Mouse (Mus musculus) skeletal muscle tissue, adult 2 months (tissue): ENCODE measurements around the gene Babam2.
A peak's percentile ranks its signal among the peaks of the same experiment; 100 is the strongest.

Experiments used
- DNase-seq: peaks from one replicate; pipeline ENCODE4 v3.0.0-alpha.2; 2012; ENCODE audit warnings: low read depth, low spot score

Gene Babam2

DNA sequence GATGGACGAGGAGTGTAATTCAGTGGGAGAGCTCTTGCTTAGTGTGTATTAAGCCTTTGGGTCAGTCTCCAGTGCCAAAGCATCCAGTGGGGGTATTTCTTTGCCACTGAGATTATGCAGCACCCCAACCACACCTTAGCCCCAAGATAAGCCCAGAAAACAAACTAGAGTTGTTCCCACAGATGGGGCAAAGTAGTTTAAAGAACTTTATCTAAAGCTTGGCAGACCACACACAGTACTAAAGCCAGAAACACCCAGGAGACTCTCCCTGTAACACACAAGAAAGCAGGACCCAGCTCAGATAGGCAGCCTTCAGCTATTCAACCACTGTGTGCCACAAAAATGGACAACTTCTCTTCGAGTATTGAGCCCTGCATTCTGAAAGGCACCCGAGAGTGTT, 376.6 kb downstream of the Babam2 start:
- no peak for DNase-seq

DNA sequence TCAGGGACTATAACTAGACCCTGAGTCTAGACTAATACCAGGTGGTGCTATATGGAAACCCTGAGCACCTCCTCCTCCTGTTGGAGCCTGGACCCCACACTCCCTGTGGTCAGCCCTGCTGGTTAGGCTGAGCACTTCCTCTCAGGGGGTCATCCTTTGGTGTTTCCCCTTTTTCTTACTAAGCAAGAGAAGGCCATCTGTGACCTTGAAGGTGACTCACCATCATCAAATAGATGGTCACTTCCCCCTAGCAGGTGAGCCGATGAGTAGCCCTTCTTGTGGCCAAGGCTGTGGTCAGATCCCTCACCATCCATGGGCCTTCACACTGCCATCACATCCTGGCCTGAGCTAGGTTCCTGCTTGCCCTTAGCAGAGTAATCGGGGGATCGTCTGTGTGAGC, 379.7 kb downstream of the Babam2 start:
- DNase-seq, result no peak

DNA sequence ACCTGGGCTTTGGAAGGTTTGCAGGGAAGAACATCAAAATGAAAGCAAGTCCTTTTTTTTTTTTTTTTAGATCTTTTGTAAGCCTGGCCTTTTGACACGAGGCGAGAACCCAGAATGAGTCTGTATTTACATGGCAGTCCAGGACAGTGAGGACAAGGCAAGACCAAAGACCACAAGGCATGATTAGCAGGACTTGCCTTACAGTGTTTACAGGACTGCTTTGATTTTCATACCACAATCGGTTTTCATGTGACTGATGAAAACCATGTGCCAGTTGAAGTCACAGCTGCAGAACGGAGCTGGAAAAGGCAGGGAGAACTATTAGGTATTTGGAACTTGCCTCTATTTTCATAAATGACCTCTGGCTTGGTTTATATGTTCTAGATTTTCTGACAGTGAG, 381.5 kb downstream of the Babam2 start:
- no peak for DNase-seq

DNA sequence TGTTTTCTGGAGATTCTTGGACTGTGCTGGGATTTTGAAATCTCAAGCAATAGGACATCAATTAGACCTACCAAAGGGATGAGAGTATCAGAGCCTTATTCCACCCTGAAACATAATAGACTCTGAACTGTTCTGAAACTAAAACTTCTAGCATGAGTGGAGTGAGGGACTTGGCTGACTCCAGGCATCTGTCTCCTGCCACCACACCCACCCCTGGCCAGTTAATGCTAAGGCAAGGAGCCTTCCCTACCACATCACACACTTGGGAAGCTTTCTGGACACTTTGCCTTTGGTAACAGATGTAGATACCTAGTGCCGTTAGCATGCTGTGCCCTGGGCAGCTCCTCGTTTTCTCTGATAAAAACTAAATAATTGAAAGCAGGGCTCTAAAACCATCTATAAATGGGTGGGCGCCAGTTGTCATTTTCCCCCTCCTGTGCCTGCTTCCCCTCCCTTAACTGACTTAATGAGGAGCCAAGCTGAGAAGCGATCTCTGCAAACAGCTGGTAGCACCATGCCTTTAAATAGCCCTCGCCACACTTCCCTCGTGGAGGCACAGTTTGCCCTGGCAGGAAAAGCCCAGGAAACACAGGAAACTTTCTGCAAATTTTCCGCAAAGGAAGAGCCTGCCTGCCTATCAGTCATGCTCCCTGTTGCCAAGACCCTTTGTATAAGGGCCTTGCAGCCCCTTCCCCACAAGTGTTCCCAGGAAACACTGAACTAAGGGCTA, 383.2 kb downstream of the Babam2 start:
- peak; percentile 56 for DNase-seq

DNA sequence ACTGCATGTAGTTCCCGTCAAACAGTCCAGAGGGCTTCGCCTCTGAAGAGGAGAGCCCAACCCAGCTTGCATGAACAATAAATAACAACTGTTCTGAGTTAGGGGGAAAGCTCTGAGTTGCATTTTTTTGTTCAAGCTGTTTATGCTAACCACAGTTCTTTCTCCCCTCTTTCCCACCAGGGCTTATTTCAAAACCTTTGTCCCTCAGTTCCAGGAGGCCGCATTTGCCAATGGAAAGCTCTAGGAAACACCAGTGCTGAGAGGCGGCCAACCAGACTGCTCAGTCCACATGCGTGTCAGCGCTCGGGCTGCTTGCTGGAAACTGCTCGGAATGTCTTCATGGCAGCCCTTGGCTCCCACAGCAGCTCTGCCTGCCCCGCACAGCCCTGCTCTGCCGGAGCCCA, 386.9 kb downstream of the Babam2 start:
- peak; percentile 52 for DNase-seq

DNA sequence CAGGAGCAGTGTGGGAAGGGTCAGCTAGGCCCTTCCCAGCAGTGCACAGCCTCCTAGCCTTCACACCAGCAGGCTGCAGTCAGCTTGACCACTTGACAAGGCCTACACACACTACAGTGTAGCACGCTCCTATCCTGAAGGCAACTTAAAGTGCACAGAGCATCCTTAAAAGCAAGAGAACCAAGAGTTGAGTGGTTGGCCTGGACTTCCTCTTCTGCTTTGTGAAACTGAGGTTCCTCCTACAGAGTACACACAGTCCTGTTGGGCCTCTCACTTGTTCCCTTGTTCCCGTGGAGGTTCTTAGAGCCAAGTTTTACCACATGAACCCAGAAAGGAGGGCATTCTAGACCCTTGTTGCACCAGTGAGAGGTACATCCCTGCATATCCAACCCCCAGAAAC, 388.1 kb downstream of the Babam2 start:
- no peak for DNase-seq

DNA sequence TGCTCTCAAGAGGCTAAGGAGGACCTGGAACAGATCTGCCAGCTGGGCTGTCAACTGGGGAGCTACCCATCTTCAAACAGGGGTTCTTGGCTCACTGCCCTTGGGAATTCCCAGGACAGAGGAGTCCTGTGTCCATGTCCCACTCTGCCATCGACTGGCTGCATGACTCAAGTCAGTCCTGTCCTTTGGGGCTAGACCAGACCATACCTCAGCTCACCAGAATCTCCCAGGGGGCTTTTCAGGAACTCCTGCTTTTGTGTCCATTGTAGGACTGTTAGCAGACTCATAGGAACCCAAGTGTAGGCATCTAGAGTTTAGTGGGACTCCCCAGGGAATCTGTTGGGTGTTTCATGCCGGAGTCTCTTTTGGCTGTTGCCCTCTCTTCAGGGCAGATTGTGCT, 388.5 kb downstream of the Babam2 start:
- DNase-seq, result no peak

DNA sequence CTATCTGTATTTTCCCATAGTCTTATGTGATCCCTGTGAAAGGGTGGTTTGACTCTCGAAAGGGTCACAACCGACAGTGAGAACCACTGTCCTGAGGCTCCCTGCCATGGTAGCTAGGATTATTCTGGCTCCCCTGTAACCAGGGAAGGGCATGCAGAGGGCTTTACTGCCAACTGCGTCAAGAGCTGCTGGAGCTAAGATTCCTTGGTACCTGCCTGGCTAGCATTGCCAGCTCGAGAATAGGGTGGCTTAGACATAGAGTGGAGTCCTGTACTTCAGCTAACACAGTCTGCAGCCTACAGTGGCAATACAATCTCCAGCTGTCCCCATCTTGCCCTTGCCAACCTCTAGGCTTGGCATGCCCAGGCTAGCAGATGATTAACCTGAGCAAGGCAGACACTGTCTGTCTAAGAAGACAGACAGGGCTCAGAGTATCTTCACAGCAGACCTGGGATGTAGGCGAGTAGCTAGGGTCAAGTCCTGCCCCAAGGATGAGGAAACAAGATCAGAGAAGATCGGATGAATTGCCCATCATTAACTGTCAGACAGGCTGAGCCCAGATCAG, 389.1 kb downstream of the Babam2 start:
- peak; percentile 70 for DNase-seq

DNA sequence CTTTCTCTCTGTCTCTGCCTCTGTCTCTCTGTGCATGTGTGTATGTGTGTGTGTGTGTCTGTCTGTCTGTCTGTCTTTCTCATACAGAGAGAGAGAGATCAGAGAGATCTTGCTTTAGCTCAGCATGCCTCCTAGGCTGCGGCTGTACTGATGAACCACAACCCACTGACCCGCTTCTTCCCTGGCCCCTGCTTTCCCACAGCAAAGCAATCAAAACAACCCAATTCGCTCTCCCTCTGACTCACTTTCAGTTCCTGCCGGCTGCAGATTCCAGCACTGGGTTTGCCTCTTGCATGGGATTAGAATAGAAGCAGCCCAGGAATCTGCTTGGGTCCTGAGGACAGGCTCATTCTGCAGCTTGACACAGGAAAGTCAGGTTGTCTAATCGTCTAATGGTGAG, 392.0 kb downstream of the Babam2 start:
- no peak for DNase-seq

DNA sequence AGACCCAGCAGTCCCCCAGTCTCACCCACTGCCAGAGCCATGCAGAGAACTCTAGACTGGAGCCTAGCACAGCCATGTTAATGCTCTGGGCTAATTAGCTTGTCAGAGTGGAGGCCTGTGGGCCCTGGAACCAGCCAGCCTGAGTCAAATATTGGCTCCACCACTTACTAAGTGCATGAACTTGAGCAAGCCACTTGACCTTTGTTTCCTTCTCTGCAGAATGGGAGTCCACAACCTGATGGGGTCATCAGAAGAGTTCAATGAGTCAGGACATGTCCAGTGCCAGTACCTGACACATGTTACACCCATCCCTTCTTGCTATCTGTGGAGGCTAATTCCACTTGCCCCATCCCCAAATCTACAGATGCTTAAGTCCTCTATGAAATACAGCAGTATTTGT, 394.8 kb downstream of the Babam2 start:
- DNase-seq, result no peak

DNA sequence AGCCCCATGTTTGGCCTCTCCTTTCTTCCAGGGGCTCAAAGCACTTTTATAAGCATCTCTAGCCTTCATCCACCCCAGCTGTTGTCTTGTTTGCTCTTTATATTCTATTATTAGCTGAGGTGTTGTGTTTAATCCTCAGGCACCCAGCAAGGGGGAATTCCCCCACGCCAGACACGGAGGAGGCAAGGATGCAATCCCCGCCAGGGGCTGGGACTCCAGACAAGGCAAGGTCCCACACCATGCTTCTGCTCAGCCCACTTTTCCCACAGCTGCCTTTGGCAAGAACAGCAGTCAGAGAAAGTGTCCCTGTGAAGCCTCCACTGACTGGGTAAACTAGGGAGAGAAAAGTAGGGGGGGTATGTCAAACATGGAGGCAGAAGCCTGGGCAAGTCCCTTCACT, 401.2 kb downstream of the Babam2 start:
- DNase-seq, result no peak

DNA sequence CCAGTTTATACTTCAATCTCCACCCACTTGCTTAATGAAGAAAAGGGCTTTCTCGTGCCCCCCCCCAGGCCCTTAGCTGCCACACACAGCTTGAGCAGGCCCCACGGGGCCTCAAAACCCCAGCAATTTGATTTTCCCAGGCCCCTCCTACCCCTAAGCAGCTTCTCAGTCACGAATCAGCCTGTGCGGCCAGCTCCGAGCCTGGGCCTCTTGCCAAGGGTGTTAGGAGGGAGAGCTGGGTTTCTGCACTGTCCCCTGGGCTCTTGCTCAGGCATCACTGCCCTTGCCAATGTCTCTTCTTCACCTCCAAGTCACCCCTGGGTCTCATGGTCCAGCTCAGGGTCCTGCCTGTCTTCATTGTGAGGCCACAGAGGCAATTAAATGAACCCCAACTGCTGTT, 405.0 kb downstream of the Babam2 start:
- peak; percentile 87 for DNase-seq

DNA sequence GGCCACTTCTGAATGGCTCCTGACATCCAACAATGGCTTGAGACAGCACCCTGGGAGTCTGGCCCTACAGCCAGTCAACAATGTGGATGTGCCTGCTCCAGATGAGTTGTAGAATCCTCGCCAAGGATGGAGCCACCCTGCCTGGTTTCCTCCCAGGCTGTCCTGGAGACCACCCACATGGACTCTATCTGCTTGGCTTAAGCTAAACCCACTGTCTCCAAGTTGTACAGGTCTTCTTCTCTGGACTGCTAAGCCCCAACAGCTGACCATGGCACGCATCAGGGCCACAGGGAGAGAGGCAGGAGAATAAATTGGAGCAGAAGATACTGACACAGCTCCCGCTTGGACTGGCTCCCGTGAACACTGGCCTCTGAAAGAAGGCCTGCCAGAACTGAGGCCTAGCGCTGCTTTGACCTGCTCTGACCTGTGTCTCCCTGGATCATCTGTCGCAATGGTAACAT, 405.5 kb downstream of the Babam2 start:
- peak; percentile 93 for DNase-seq

DNA sequence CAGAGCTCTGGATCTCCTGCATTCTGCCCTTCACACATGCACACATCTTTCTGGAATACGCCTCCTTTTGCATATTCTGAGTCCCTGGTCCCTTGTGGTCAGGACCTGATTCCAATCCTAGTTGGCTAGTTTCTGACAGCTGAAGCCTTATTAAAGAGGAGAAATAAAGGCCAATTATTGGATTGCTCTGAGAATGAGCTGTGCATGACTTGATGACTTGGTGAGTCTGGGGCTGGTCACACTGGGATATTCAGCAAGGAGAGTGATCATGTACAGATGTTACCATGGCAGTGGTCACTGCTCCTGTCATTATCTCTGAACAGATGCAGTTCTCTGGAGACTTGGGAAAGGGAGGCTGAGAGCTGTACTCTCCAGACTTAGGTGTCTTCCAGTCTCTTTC, 406.1 kb downstream of the Babam2 start:
- DNase-seq, result no peak

DNA sequence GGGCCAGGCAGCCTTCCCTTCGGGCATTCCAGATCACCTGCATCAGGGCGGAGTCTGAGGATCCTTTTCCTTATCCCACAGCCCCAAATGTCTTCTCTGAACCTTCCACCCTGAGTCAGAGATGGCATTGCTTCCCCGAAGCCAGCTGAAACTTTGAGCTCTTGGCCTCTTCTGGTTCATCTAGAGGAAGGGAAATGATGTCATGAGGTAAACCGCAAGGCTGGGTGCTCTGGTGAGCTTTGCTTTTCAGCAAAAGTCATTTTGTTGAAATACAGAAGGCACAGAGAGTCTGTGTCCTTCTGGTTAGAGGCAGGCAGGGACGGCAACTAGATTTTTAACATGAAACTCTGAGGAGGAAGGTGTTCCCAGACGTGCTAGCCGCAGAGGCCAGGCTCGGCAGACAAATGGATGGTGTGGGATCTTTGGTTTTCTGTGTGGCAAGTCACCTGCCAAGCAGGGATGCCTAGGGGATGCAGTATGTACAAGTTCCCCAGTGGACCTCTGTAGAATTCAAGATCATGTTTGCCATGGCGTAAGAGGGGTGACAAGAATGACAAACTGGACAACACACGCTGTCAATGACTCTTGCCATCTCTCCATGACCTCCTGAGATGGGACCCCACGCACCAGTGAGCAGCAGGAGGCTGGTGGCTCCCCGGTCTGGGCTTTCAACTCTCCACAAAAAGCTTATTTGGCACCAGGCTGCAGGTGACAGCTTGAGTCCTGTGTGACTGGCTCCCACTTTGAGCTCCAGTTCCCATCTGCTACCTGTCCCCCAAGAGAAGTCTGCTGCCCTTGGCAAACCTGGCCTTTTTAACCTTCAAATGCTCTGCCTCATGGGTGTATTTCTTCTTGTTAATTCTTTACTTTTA, 406.9 kb downstream of the Babam2 start:
- no peak for DNase-seq

DNA sequence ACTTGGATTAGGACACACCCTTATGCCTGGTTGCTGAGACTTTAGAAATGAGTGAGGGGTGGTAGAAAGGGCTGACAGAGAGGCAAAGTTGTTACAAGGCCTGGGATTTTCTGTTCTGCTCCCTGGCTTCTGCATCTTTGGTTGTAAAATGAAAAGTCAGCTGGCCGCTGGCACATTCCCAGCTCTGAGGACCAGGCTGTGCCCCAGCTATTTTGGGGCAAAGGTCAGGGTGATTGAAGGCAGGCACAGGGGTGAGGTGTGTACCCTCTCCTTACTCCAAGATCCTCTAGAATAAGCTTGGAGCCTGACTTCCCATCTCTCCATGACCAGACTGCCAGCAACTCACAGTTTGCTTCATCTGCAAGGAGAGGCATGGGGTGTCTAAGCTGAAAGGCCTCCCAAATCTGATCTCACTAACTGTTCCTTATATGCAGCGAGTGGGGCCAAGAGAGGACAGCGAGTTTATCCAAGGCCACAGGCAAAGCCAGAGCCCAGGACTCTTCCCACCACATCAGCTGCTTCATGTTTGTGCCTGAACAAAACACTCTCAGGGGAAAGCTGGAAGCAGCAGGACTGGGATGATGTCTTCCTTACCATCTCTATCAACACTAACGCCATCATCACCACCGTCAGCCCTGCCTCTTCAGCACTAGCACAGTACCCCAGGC, 409.1 kb downstream of the Babam2 start:
- peak; percentile 80 for DNase-seq

DNA sequence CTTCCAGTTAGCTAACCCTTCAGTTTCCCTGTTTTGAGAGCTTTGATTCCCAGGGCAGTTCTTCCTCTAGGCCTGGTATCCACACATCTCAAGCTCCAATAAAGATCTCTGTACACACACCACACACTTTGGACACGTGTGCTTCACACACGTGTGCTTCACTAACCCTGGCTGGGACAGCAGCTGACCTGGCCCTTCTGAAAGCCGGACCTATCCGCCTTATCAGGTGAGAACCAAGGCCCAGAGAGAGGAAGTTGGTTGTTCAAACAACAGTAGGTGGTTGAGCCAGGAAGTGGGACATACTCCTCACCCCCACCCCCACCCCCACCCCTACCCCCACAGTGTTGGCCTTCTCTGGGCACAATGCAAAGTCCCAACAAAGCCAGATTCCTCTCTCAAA, 413.2 kb downstream of the Babam2 start:
- no peak for DNase-seq

DNA sequence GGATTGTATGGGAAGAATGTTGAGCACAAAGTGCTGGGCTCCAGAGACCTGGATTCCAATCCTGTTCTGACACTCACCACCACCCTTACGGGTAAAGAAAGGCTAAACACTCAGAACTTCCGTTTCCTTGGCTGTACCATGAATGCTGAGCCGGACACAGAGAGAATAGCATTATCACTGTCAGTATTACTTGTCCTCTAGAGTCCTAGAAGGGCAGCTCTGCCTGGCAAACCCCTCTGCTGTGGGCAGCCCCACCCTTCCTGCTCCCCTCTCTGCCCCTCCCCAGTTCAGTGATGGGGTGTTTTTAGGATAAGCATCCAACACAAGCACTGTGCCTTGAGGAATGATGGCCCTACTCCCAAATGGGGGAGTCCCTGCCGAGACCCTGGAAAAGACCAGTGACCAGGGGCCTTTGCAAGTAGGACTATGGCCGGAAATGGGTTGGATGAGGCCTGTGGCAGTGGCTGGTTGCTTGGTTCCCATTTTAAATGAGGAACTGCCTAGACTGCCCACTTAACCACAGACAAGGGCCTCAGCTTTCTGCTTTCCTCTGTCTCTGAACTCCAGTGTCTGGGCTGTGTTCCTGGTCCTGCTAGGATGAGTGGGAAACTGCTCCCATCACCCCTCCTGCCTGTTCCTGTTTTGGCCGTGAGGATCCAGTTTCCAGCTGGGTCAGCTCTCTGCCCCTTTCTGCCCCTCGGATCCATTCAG, 414.9 kb downstream of the Babam2 start:
- peak; percentile 32 for DNase-seq

DNA sequence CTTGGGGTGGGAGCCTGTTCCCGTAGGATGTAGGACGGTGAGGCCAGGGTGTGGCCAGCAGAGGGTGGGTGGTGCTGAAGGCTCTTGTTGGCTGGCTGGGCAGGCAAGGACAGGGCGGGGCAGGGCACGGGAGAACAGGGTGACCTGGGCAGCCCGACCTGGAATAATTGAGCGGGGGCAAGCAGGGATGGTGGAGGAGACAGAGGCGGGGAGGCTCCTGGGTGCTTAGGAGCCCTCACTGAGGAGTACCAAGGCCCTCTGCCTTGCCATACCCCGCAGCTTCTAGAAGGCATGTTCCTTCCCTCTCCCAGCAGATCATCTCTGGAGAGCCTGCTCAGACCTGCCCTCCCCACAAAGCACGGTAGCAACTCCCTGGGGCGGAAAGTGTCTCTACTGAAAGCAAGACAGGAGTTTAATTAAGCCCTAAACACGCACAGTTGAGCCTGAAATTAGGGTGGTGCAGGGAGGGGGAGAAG, 423.5 kb downstream of the Babam2 start:
- DNase-seq, result no peak

DNA sequence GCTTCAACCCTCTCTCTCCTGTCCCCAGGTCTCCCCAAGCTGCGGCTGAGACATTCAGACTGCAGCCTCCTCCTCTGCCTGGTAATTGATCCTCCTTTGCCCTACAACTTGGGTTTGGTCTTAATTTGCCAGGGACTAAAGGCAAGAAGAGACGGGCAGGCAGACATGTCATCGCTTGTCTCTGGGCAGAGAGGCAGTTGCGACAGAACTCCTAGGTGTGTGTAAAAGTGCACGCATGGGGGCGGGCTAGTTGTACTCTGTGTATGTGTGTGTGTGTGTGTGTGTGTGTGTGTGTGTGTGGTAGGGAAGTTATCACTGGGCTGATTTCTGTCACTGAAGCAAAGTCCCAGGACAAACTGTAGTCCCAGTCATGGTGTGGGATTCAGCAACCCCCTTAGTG, 424.5 kb downstream of the Babam2 start:
- no peak for DNase-seq

DNA sequence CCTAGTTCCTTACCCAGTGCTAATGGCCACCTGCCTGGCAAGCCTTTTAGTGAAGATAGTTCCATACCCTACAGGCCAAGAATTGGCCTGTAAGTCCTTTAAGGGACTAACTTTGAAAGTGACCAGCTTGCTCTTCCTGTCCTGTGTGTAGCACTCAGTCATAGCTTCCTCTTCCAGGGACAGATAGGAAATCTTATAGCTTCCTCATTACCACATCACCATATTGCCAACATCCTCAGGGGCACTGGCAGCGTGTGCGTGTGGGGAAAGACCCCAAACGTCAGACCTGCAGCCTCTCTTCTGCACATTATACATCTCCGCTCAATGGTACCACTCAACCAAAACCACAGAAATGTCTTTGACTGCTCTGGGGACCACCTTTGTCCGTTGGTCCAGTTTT, 424.9 kb downstream of the Babam2 start:
- no peak for DNase-seq
